Mouse (Mus musculus) liver, embryonic 16.5 days (tissue): Measurements from ENCODE around the gene Gm10271. TPM values are rescaled to one million over a fixed set of nuclear protein-coding genes. Genes with fewer than 3 reads are reported as not detected.

Experiments
- ATAC-seq: fragments of 200-750 bp; cut with Nextera tagmentation; 2 replicates; pipeline ENCODE4 v1.8.0; 2017; ENCODE audit warnings: low read depth, mild to moderate bottlenecking, moderate number of reproducible peaks, moderate library complexity
- H3K27ac ChIP-seq: fragments of 300-500 bp; sonication (generic); 2 replicates; pipeline ENCODE4 v1.5.1; 2014; ENCODE audit warnings: mild to moderate bottlenecking, low read length
- H3K27me3 ChIP-seq: fragments of 300-500 bp; sonication (generic); 2 replicates; pipeline ENCODE4 v1.6.1; 2014; ENCODE audit warnings: low read depth, low read length, mixed read lengths; ENCODE audit not compliant: control insufficient read depth, insufficient read depth
- H3K36me3 ChIP-seq: fragments of 300-500 bp; sonication (generic); 2 replicates; pipeline ENCODE4 v1.6.1; 2014; ENCODE audit warnings: mild to moderate bottlenecking; ENCODE audit not compliant: control insufficient read depth, insufficient read depth
- H3K4me1 ChIP-seq: fragments of 300-500 bp; sonication (generic); 2 replicates; pipeline ENCODE4 v1.6.1; 2014; ENCODE audit warnings: low read depth, low read length, mixed read lengths; ENCODE audit not compliant: control insufficient read depth
- H3K4me2 ChIP-seq: fragments of 300-500 bp; sonication (generic); 2 replicates; pipeline ENCODE4 v1.6.1; 2014; ENCODE audit warnings: low read depth, low read length, mixed read lengths
- H3K4me3 ChIP-seq: fragments of 300-500 bp; sonication (generic); 2 replicates; pipeline ENCODE4 v1.5.1; 2014; ENCODE audit warnings: low read depth, mild to moderate bottlenecking, low read length
- H3K9ac ChIP-seq: fragments of 300-500 bp; sonication (generic); 2 replicates; pipeline ENCODE4 v1.6.1; 2014; ENCODE audit warnings: low read depth, low read length
- H3K9me3 ChIP-seq: fragments of 300-500 bp; sonication (generic); replicated peaks from 2 replicates; pipeline ENCODE4 v1.6.1; 2016; ENCODE audit warnings: low read length; ENCODE audit not compliant: control insufficient read depth
- WGBS: fragments of 180-500 bp; shearing (Covaris S2); extraction: QIAGEN DNeasy Blood & Tissue Kit; methylation state at CpG from one replicate; pipeline ENCODE4 v1.1.7; 2014; ENCODE audit not compliant: insufficient replicate concordance; 5-methylcytosine and 5-hydroxymethylcytosine counted together
- polyA plus RNA-seq: library from polyadenylated mRNA; unstranded; fragments of >200 nt; fragmentation: Nextera tagmentation; extraction: Ambion mirVana; gene quantifications from 2 replicates; pipeline ENCODE4 v1.2.1, GENCODE M21; 2015

The Gm10271 gene
- polyA plus RNA-seq, 1 experiment from 2014 or later = not detected

- WGBS = 69% methylated on average over 11 of the region's 11 CpGs
- Histone ChIP-seq H3K27me3 (no peaks in the 10 kb centered on the region), H3K27ac (no peak overlapping the region), H3K9ac (no peak overlapping the region), H3K4me2 (no peak overlapping the region), H3K9me3 (no peaks in the 10 kb centered on the region), H3K36me3 (no peaks in the 10 kb centered on the region), H3K4me3 (no peak overlapping the region), H3K4me1 (no peaks in the 10 kb centered on the region)
- ATAC-seq = no peak
Observed at GRCm38 (mm10) chr10:116964084-116964483, 8.3 kb downstream of the Gm10271 start.

- Histone ChIP-seq H3K27ac (no peak overlapping the region), H3K36me3 (no peaks in the 10 kb centered on the region), H3K9me3 (no peaks in the 10 kb centered on the region), H3K27me3 (no peaks in the 10 kb centered on the region), H3K4me2 (no peak overlapping the region), H3K9ac (no peak overlapping the region), H3K4me3 (no peak overlapping the region), H3K4me1 (no peaks in the 10 kb centered on the region)
- no peak for ATAC-seq
- WGBS = 55% methylated on average over 17 of the region's 17 CpGs
Observed at GRCm38 (mm10) chr10:116962803-116963202, 9.6 kb downstream of the Gm10271 start.

GRCm38 (mm10) chr10:116962152-116962551, 10.3 kb downstream of the Gm10271 start:
- Histone ChIP-seq H3K27me3 (no peaks in the 10 kb centered on the region), H3K36me3 (no peaks in the 10 kb centered on the region), H3K27ac (no peak overlapping the region), H3K9me3 (no peaks in the 10 kb centered on the region), H3K4me1 (no peaks in the 10 kb centered on the region), H3K9ac (no peak overlapping the region), H3K4me3 (no peak overlapping the region), H3K4me2 (no peak overlapping the region)
- no peak for ATAC-seq
- 76% methylated on average over 14 of the region's 14 CpGs for WGBS

- Histone ChIP-seq H3K4me1 (no peaks in the 10 kb centered on the region), H3K36me3 (no peaks in the 10 kb centered on the region), H3K9me3 (no peaks in the 10 kb centered on the region), H3K4me2 (no peak overlapping the region), H3K9ac (no peak overlapping the region), H3K27me3 (no peaks in the 10 kb centered on the region), H3K4me3 (no peak overlapping the region), H3K27ac (no peak overlapping the region)
- WGBS = 20% methylated on average over 5 of the region's 5 CpGs
- no peak for ATAC-seq
Observed at GRCm38 (mm10) chr10:116957867-116958551, 14.4 kb downstream of the Gm10271 start.

- Histone ChIP-seq H3K4me3 (no peak overlapping the region), H3K27ac (no peak overlapping the region), H3K27me3 (no peaks in the 10 kb centered on the region), H3K4me2 (no peak overlapping the region), H3K36me3 (no peaks in the 10 kb centered on the region), H3K9ac (no peak overlapping the region), H3K9me3 (no peaks in the 10 kb centered on the region), H3K4me1 (no peaks in the 10 kb centered on the region)
- WGBS = 79% methylated on average over 11 of the region's 11 CpGs
- ATAC-seq = no peak
Observed at GRCm38 (mm10) chr10:116956483-116957158, 15.8 kb downstream of the Gm10271 start.

GRCm38 (mm10) chr10:116955191-116955590, 17.2 kb downstream of the Gm10271 start:
- H3K4me1 ChIP-seq = peaks cover 5% of the 10 kb centered on the region; the same call in 1 of the 2 replicates
- no peaks in the 10 kb centered on the region for H3K36me3 ChIP-seq
- no peak overlapping the region for H3K4me3 ChIP-seq
- no peak overlapping the region for H3K27ac ChIP-seq
- WGBS = 82% methylated on average over 6 of the region's 6 CpGs
- H3K9me3 ChIP-seq = no peaks in the 10 kb centered on the region
- no peaks in the 10 kb centered on the region for H3K27me3 ChIP-seq
- no peak overlapping the region for H3K9ac ChIP-seq
- ATAC-seq = no peak
- H3K4me2 ChIP-seq = no peak overlapping the region

- no peak for ATAC-seq
- H3K36me3 ChIP-seq = no peaks in the 10 kb centered on the region
- H3K4me3 ChIP-seq = peak overlapping the region; percentile 85
- H3K4me1 ChIP-seq = peaks cover 9% of the 10 kb centered on the region; the same call in 1 of the 2 replicates
- H3K9me3 ChIP-seq = no peaks in the 10 kb centered on the region
- H3K27me3 ChIP-seq = no peaks in the 10 kb centered on the region
- H3K4me2 ChIP-seq = peak overlapping the region; percentile 99
- no peak overlapping the region for H3K27ac ChIP-seq
- WGBS = 18% methylated on average over 5 of the region's 5 CpGs
- no peak overlapping the region for H3K9ac ChIP-seq
Observed at GRCm38 (mm10) chr10:116950886-116951285, 21.5 kb downstream of the Gm10271 start.

GRCm38 (mm10) chr10:116950009-116950769, 22.2 kb downstream of the Gm10271 start, which contains the start of gene Rab3ip:
Rab3ip (minus strand) TSS chr10:116950769.
- H3K4me2 ChIP-seq = peak within 1 kb of the TSS; percentile 99
- peak; percentile 90 for ATAC-seq
- H3K4me1 ChIP-seq = peaks cover 11% of the 10 kb centered on the region
- no peaks in the 10 kb centered on the region for H3K36me3 ChIP-seq
- H3K27me3 ChIP-seq = no peaks in the 10 kb centered on the region
- H3K9ac ChIP-seq = peak within 1 kb of the TSS; percentile 85
- no peaks in the 10 kb centered on the region for H3K9me3 ChIP-seq
- peak within 1 kb of the TSS; percentile 85 for H3K4me3 ChIP-seq
- peak within 1 kb of the TSS; percentile 92 for H3K27ac ChIP-seq
- under 1% methylated on average over 65 of the region's 103 CpGs for WGBS
